Mouse (Mus musculus) liver, postnatal 0 days (tissue): ENCODE data around the gene Mpc1. TPM values are rescaled to one million over a fixed set of nuclear protein-coding genes. Genes with fewer than 3 reads are reported as not detected.
"Not testable (repeated sequence)": the region's sequence is repeated elsewhere in the genome, so short reads cannot be mapped to it uniquely, and the experiment has no call there.

Source experiments
- ATAC-seq: fragments of 200-750 bp; cut with Nextera tagmentation; 2 replicates; pipeline ENCODE4 v1.8.0; 2017; ENCODE audit warnings: mild to moderate bottlenecking, moderate library complexity
- DNase-seq: peaks from one replicate; pipeline ENCODE4 v3.0.0-alpha.2; 2016
- H3K27ac ChIP-seq: fragments of 300-500 bp; sonication (generic); 2 replicates; pipeline ENCODE4 v1.5.1; 2014; ENCODE audit warnings: antibody characterized with exemption, moderate library complexity, mild to moderate bottlenecking, low read depth
- H3K27me3 ChIP-seq: fragments of 300-500 bp; sonication (generic); 2 replicates; pipeline ENCODE4 v1.6.1; 2014; ENCODE audit warnings: low read length, control low read depth, mixed read lengths; ENCODE audit not compliant: insufficient read depth
- H3K36me3 ChIP-seq: fragments of 300-500 bp; sonication (generic); replicated peaks from 2 replicates; pipeline ENCODE4 v1.6.1; 2014; ENCODE audit warnings: mild to moderate bottlenecking, control low read depth, low read length, moderate library complexity, mixed read lengths; ENCODE audit not compliant: insufficient read depth
- H3K4me1 ChIP-seq: fragments of 300-500 bp; sonication (generic); 2 replicates; pipeline ENCODE4 v1.6.1; 2014; ENCODE audit warnings: antibody characterized with exemption, mild to moderate bottlenecking, control low read depth; ENCODE audit not compliant: insufficient read depth
- H3K4me2 ChIP-seq: fragments of 300-500 bp; sonication (generic); 2 replicates; pipeline ENCODE4 v1.6.1; 2014; ENCODE audit warnings: low read depth, mild to moderate bottlenecking, low read length, moderate library complexity, mixed read lengths
- H3K4me3 ChIP-seq: fragments of 300-500 bp; sonication (generic); 2 replicates; pipeline ENCODE4 v1.5.1; 2014; ENCODE audit warnings: low read depth, low read length
- H3K9ac ChIP-seq: fragments of 300-500 bp; sonication (generic); replicated peaks from 2 replicates; pipeline ENCODE4 v1.6.1; 2014; ENCODE audit warnings: mild to moderate bottlenecking, moderate library complexity
- H3K9me3 ChIP-seq: fragments of 300-500 bp; sonication (generic); 2 replicates; pipeline ENCODE4 v1.6.1; 2016; ENCODE audit warnings: mild to moderate bottlenecking, control low read depth, low read length, mixed read lengths
- CTCF ChIP-seq: sonication (generic); IDR thresholded peaks from 2 replicates; pipeline ENCODE4 v1.5.1; 2016; ENCODE audit warnings: antibody characterized with exemption, low read depth
- EP300 ChIP-seq: IDR thresholded peaks from 2 replicates; pipeline ENCODE4 v1.6.1; 2016; ENCODE audit warnings: antibody characterized with exemption, low read depth, mild to moderate bottlenecking
- WGBS: fragments of 180-500 bp; shearing (Covaris S2); extraction: QIAGEN DNeasy Blood & Tissue Kit; methylation state at CpG from one replicate; pipeline ENCODE4 v1.1.7; 2014; ENCODE audit not compliant: insufficient replicate concordance; 5-methylcytosine and 5-hydroxymethylcytosine counted together
- polyA plus RNA-seq: library from polyadenylated mRNA; unstranded; fragments of >200 nt; fragmentation: Nextera tagmentation; extraction: Ambion mirVana; gene quantifications from 2 replicates; pipeline ENCODE4 v1.2.1, GENCODE M21; 2015

Gene Mpc1
- polyA plus RNA-seq, 1 experiment from 2014 or later, result 1,393 TPM

DNA sequence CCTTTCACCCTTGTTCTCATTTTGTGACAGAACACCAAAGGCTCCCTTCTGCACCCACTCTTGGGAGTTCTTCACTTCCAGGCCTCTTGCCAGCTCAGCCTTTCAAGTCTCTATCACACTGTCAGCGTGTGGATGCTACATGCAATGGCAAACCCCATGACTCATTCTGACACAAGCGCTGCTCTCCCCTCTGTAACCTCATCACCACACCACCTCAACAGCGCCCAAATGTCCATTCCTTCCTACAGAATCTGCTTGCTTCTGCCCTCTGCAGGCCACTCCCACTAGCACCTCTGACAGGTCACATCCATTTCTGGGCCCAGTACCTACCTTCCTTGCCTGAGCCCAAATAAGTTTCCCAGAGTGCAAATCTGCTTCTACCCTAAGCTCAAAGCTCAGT lies 23.1 kb downstream of the Mpc1 start:
- DNase-seq, result no peak
- Histone ChIP-seq H3K4me3 (no peak overlapping the region), H3K4me1 (no peaks in the 10 kb centered on the region; the same call in 1 of the 2 replicates), H3K36me3 (no peaks in the 10 kb centered on the region), H3K9me3 (no peaks in the 10 kb centered on the region), H3K27ac (no peak overlapping the region), H3K27me3 (no peaks in the 10 kb centered on the region), H3K9ac (no peak overlapping the region), H3K4me2 (no peak overlapping the region)
- no peak; the same call in 1 of the 2 replicates for ATAC-seq
- 45% methylated on average over 3 of the region's 3 CpGs for WGBS
- TF ChIP-seq EP300, result no peak
- peak; percentile 55 for TF ChIP-seq CTCF

DNA sequence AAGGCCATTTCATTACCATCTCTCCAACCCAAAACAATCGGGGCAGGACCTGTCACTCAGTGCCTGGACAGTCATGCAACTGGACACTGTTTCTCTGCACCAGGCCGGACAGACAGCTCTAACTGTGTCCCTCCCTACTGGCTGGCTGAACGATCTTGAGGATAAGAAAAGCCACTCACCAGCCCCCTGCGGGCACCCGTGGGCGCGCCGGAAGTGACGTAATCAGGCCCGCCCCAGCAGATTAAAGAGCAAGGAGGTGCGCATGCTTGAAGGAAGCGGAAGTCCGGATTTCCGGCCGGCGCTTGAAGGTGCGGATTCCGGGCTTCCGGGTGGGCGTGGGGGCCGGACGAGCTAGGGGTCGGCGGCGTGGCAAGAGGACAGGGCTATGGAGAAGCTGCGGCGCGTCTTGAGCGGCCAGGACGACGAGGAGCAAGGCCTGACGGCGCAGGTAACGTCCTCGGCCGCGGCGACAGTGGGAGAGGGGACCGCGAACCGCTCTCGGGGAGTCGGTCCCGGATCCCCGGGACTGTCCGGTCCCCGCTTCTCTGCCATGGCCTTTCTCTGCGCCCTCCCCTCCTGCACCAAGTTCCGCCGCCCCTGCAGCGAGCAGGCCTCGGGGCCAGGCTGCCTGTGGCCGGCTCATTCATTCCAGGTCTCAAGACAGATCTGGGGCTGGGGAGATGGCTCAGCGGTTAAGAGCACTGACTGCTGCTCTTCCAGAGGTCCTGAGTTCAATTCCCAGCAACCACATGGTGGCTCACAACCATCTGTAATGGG lies 28.3 kb downstream of the Mpc1 start, which contains the start of gene Sft2d1:
Sft2d1 (plus strand) TSS at position 265 of the 777 bp plus-strand sequence.
- under 1% methylated on average over 52 of the region's 54 CpGs for WGBS
- peak; percentile 96 for ATAC-seq
- no peaks in the 10 kb centered on the region for H3K27me3 ChIP-seq
- peak within 1 kb of the TSS; percentile 80 for H3K27ac ChIP-seq
- DNase-seq, result peak; percentile 96
- H3K4me2 ChIP-seq, result peak within 1 kb of the TSS; percentile 86
- H3K4me1 ChIP-seq, result peaks cover 23% of the 10 kb centered on the region
- no peaks in the 10 kb centered on the region for H3K9me3 ChIP-seq
- peak within 1 kb of the TSS; percentile 97 for H3K4me3 ChIP-seq
- TF ChIP-seq CTCF, result no peak
- TF ChIP-seq EP300, result peak; percentile 57; the same call in 1 of the 2 replicates
- peak within 1 kb of the TSS; percentile 84 for H3K9ac ChIP-seq
- H3K36me3 ChIP-seq, result no peaks in the 10 kb centered on the region

DNA sequence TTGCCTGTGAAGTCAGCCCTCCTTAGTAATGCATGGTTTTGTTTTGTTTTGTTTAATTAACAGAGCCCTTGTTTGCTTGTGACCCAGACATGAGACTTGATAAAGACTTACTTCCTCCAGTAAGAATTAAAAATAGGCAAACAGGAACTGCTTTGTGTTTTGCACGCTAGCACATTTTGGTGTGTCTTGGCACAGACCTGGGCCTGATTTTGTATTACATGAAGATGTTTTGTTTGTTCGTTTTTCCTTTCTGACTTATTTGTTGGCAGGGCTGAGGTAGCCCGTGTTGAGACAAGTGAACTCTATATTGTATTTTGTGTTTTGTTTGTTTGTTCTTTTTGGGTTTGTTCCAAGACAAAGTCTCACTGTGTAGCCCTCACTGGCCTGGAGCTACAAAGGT lies 29.0 kb downstream of the Mpc1 start:
- Histone ChIP-seq H3K4me2 (peak overlapping the region; percentile 86), H3K4me3 (peak overlapping the region; percentile 97), H3K4me1 (peaks cover 23% of the 10 kb centered on the region), H3K9me3 (no peaks in the 10 kb centered on the region), H3K36me3 (no peaks in the 10 kb centered on the region), H3K9ac (peak overlapping the region; percentile 84), H3K27ac (peak overlapping the region; percentile 80), H3K27me3 (no peaks in the 10 kb centered on the region)
- ATAC-seq, result no peak
- 22% methylated on average over 3 of the region's 3 CpGs for WGBS
- DNase-seq, result no peak
- TF ChIP-seq EP300 (peak; percentile 20; the same call in 1 of the 2 replicates), CTCF (no peak)

DNA sequence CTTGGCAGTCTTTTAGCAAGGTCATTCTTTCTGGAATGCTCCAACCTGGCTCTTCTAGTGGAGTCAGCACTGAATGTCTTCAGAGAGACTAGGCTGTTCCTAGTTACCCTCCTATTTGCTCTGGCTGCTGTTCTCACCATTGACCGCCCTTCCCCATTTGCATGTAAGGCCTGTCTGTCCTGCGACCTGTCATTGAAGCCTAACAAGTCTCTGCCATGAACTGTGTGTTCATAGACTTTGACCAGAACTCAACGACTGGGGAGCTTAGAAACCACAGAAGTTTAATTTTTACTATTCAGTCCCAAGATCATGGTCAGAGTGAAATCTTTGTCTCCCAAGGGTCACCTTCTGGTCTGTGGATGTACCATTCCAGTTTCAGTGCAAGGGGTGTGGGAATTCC lies 31.3 kb downstream of the Mpc1 start:
- Histone ChIP-seq H3K27me3 (no peaks in the 10 kb centered on the region), H3K9ac (no peak overlapping the region), H3K4me2 (no peak overlapping the region), H3K4me1 (peaks cover 23% of the 10 kb centered on the region), H3K9me3 (no peaks in the 10 kb centered on the region), H3K4me3 (no peak overlapping the region), H3K27ac (no peak overlapping the region), H3K36me3 (no peaks in the 10 kb centered on the region; the same call in 1 of the 2 replicates)
- no peak for ATAC-seq
- WGBS, result 75% methylated on average over 3 of the region's 3 CpGs
- no peak for DNase-seq
- TF ChIP-seq EP300 (no peak), CTCF (no peak)

DNA sequence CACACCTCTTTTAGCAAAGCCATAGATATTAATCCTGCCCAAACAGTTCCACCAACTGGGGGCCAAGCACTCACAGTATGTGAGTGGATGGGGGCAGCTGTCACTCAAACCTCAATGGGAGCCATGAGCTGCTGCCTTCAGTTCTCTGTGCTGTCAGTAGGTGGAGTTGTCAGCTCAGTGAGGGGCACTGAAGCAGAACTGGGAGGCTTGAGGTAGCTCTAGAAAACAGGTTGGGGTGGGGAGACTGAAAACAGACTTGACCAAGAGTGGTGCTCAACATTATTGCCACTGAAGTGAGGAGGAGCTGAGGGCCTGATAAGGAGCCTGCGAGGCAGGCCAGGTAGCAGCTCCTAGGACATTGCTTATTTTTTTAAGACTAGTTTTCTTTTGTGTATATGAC lies 33.5 kb downstream of the Mpc1 start:
- ATAC-seq, result no peak
- no peaks in the 10 kb centered on the region for H3K9me3 ChIP-seq
- H3K36me3 ChIP-seq, result peaks cover 6% of the 10 kb centered on the region
- H3K4me2 ChIP-seq, result no peak overlapping the region
- no peak overlapping the region for H3K9ac ChIP-seq
- no peak for TF ChIP-seq EP300
- peak; percentile 52 for TF ChIP-seq CTCF
- no peak overlapping the region for H3K4me3 ChIP-seq
- 67% methylated on average over 1 of the region's 1 CpGs for WGBS
- no peak overlapping the region for H3K27ac ChIP-seq
- DNase-seq, result no peak
- peaks cover 23% of the 10 kb centered on the region for H3K4me1 ChIP-seq
- no peaks in the 10 kb centered on the region for H3K27me3 ChIP-seq

DNA sequence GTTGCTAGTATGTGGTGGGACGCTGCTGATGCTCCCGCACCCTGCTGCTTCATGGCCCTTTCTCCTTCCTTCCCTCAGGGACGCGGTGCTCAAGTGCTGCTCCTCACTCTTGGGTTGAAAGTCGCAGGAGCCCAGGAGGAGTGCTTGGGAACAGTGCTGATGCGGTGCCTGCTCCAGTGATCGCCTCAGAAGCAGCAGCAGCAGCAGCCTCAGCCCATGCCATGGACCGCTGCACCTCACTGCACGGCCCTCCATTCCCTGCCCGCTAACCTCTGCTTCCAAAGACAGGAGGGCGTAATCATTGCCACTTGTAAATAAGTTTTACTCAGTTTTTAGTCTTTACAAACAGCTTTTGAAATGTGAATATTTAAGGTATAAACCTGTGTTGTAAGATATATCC lies 44.2 kb downstream of the Mpc1 start:
- H3K27ac ChIP-seq, H3K9ac ChIP-seq, DNase-seq, H3K9me3 ChIP-seq, H3K27me3 ChIP-seq, H3K4me3 ChIP-seq, ATAC-seq, H3K4me2 ChIP-seq, H3K4me1 ChIP-seq: not testable (repeated sequence)
- peaks cover 34% of the 10 kb centered on the region for H3K36me3 ChIP-seq
- 93% methylated on average over 10 of the region's 11 CpGs for WGBS
